18 mouse cellular contexts compared by ENCODE assay signal in the genomic region with DNA sequence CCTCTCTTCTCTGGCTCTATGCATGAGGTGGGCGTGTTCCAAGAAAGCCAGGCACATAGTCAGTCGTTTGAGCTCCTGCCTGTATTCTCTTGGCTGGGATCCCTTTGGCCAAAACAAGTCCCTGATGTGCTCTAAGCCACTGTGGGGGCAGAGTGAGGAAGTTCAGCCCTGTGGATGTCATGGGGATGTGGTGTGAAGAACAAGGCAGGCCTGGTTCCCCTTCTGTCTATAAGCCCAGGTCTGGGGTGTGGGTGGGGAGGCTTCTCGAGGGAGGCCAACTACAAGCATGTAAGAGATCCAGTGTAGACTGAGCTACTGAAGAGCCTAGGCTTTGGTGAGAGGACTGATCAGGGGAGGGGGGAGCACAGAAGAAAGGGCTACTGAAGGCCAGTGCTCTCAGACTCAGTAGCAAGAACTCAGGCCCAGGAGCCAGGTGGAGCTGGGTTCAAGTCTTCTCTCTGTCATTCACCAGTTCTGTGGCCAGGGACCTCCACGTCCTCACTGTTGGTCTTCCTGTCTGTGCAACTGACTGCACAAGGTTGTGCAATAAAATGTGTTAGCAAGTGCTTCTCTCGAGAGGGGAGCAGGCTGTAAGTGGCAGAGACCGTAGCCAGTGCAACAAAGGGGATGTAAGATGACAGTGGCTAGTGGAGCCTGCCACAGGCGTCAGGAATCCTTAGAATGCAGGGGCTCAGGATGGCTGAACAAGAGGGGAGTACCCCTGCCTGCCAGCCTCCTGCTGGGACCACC. TPM values are rescaled to one million over a fixed set of nuclear protein-coding genes. Genes with fewer than 3 reads are reported as not detected.
"Had no signal": no experiment of that assay in that cellular context is flagged by ENCODE, and none has a peak within 500 bp of the region (broad histone marks: within the 10 kb centered on the region; RNA-seq: fewer than 3 reads in every experiment).

No protein-coding gene starts in this region.

- H3K27me3 ChIP-seq: limb, embryonic 15.5 days; liver, embryonic 15.5 days; midbrain, embryonic 15.5 days; neural tube, embryonic 13.5 days had no signal

- H3K9me3 ChIP-seq: limb, embryonic 15.5 days; liver, embryonic 15.5 days; midbrain, embryonic 15.5 days; neural tube, embryonic 13.5 days had no signal

- H3K27ac ChIP-seq: limb, embryonic 15.5 days; liver, embryonic 15.5 days; macrophage; midbrain, embryonic 15.5 days; neural tube, embryonic 13.5 days had no signal

- H3K36me3 ChIP-seq: limb, embryonic 15.5 days; liver, embryonic 15.5 days; midbrain, embryonic 15.5 days; neural tube, embryonic 13.5 days had no signal

- H3K4me2 ChIP-seq: limb, embryonic 15.5 days; liver, embryonic 15.5 days; lung, embryonic 14.5 days; midbrain, embryonic 15.5 days; neural tube, embryonic 13.5 days had no signal

- H3K9ac ChIP-seq: limb, embryonic 15.5 days; liver, embryonic 15.5 days; lung, embryonic 14.5 days; midbrain, embryonic 15.5 days; neural tube, embryonic 13.5 days had no signal

- DNase-seq: kidney, adult 8-10 months; kidney, postnatal 25 days; layer of hippocampus, postnatal 36 days; lung, embryonic 14.5 days; lung, postnatal 10 days; right cerebral cortex, postnatal 14 days; thymus, adult 18-20 months; thymus, postnatal 14 days had no signal

- H3K4me1 ChIP-seq: limb, embryonic 15.5 days; liver, embryonic 15.5 days; midbrain, embryonic 15.5 days; neural tube, embryonic 13.5 days had no signal

- H3K4me3 ChIP-seq: limb, embryonic 15.5 days; liver, embryonic 15.5 days; midbrain, embryonic 15.5 days; neural tube, embryonic 13.5 days had no signal

- ATAC-seq: inflammation-experienced regulatory T-cells, adult 6 months; intestine, postnatal 0 days; midbrain, embryonic 15.5 days had no signal

RNA-seq across cellular contexts. Expression of a gene that starts 40.8 kb away (rescaled TPM):
- total RNA-seq: monocyte, adult 5-6 weeks had no signal
- polyA plus RNA-seq: inflammation-experienced regulatory T-cells, adult 6 months; intestine, postnatal 0 days; kidney, embryonic 16.5 days; limb, embryonic 11.5 days; limb, embryonic 15.5 days; liver, embryonic 15.5 days; lung, embryonic 14.5 days had no signal
